Mouse (Mus musculus) brain, embryonic 14.5 days (tissue): ENCODE measurements at regions not wholly inside any gene's neighbourhood (a gene's known extent, or its start where the extent isn't known, plus 50 kb on each side); places are given as distances from the start of the nearest gene placed in this dataset.

Experiments
- CTCF ChIP-seq: fragments of 200-500 bp; IDR thresholded peaks from 2 replicates; pipeline ENCODE4 v1.5.1; 2012; ENCODE audit warnings: inconsistent platforms, mild to moderate bottlenecking, moderate library complexity, borderline replicate concordance; ENCODE audit not compliant: insufficient read depth, insufficient read length; ENCODE audit errors: extremely low read depth
- POLR2A ChIP-seq: fragments of 200-500 bp; IDR thresholded peaks from 2 replicates; pipeline ENCODE4 v1.6.1; 2012; ENCODE audit warnings: mild to moderate bottlenecking, inconsistent platforms, borderline replicate concordance; ENCODE audit not compliant: poor library complexity, insufficient read depth, insufficient read length, severe bottlenecking; ENCODE audit errors: extremely low read depth

DNA sequence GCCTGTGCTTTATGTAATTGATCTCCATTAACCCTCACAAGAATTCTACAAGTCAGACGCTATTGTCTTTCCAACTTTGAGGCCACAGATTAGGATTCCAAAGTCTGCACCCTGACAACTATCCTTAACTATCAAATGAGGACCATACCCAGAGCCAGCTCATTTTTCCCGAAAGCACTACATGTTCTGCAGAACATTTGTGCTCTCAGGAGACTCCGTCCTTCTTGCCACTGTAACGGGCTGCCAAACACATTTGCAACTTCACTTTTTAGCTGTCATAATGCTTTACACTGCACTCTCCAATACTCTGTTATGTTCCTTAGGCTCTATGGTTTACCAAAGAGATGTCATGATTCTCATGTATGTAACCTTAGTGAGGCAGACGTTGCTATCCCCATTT, 350.7 kb downstream of the Mtx2 start:
- TF ChIP-seq CTCF (no peak), POLR2A (no peak)
